Mouse (Mus musculus) liver, adult 2 months (tissue): ENCODE data around the gene Rpl27a.

Source experiments
- CTCF ChIP-seq: fragments of 200-500 bp; IDR thresholded peaks from 2 replicates; pipeline ENCODE4 v1.5.1; 2011; ENCODE audit warnings: low read depth, low read length, control low read depth
- POLR2A ChIP-seq: fragments of 200-500 bp; IDR thresholded peaks from 2 replicates; pipeline ENCODE4 v1.6.1; 2011; ENCODE audit warnings: low read length, control low read depth; ENCODE audit not compliant: insufficient read depth; ENCODE audit errors: extremely low read depth

- TF ChIP-seq POLR2A (no peak), CTCF (no peak)
These were observed 25.3 kb upstream of the Rpl27a start for GRCm38 (mm10) chr7:109493319-109494316.
